Mouse (Mus musculus) CD4-positive, CD25-positive, alpha-beta regulatory T cell, adult 2 months (primary cell): ENCODE measurements around the gene Spin1.
"Not testable (repeated sequence)": the region's sequence is repeated elsewhere in the genome, so short reads cannot be mapped to it uniquely, and the experiment has no call there.

ENCODE experiments used
- DNase-seq: peaks from one replicate; pipeline ENCODE4 v3.0.0-alpha.2; 2012; ENCODE audit warnings: low read depth, low spot score

The Spin1 gene

GRCm38 (mm10) chr13:51100233-51101015 lies at the start of gene Spin1:
Gene Spin1, plus strand, starts transcription at chr13:51100880.
- DNase-seq, result peak; percentile 93

- DNase-seq, result no peak
Measured at GRCm38 (mm10) chr13:51051016-51051415, 49.7 kb upstream of the Spin1 start.

- DNase-seq, result no peak
Measured at GRCm38 (mm10) chr13:51052408-51052807, 48.3 kb upstream of the Spin1 start.

- DNase-seq, result no peak
Measured at GRCm38 (mm10) chr13:51063024-51063423, 37.7 kb upstream of the Spin1 start.

GRCm38 (mm10) chr13:51063721-51064120 lies 37.0 kb upstream of the Spin1 start:
- DNase-seq, result no peak

GRCm38 (mm10) chr13:51064429-51064828 lies 36.3 kb upstream of the Spin1 start:
- no peak for DNase-seq

GRCm38 (mm10) chr13:51071063-51071680 lies 29.5 kb upstream of the Spin1 start:
- peak; percentile 27 for DNase-seq

GRCm38 (mm10) chr13:51071763-51072276 lies 28.9 kb upstream of the Spin1 start:
- DNase-seq, result no peak

- no peak for DNase-seq
Measured at GRCm38 (mm10) chr13:51072917-51073843, 27.5 kb upstream of the Spin1 start.

- DNase-seq, result no peak
Measured at GRCm38 (mm10) chr13:51074081-51074680, 26.5 kb upstream of the Spin1 start.

- not testable (repeated sequence) for DNase-seq
Measured at GRCm38 (mm10) chr13:51076191-51076590, 24.5 kb upstream of the Spin1 start.

GRCm38 (mm10) chr13:51078586-51078985 lies 22.1 kb upstream of the Spin1 start:
- DNase-seq, result not testable (repeated sequence)

GRCm38 (mm10) chr13:51080801-51081200 lies 19.9 kb upstream of the Spin1 start:
- DNase-seq, result no peak

GRCm38 (mm10) chr13:51084241-51084640 lies 16.4 kb upstream of the Spin1 start:
- no peak for DNase-seq

- no peak for DNase-seq
Measured at GRCm38 (mm10) chr13:51085941-51086340, 14.7 kb upstream of the Spin1 start.

- no peak for DNase-seq
Measured at GRCm38 (mm10) chr13:51087253-51087652, 13.4 kb upstream of the Spin1 start.

GRCm38 (mm10) chr13:51088207-51088606 lies 12.5 kb upstream of the Spin1 start:
- DNase-seq, result peak; percentile 18

GRCm38 (mm10) chr13:51089058-51089457 lies 11.6 kb upstream of the Spin1 start:
- no peak for DNase-seq

- no peak for DNase-seq
Measured at GRCm38 (mm10) chr13:51090105-51090661, 10.5 kb upstream of the Spin1 start.

GRCm38 (mm10) chr13:51093430-51093829 lies 7.2 kb upstream of the Spin1 start:
- DNase-seq, result no peak
